Mouse (Mus musculus) stomach, postnatal 0 days (tissue): Measurements from ENCODE around the gene Calr. TPM values are rescaled to one million over a fixed set of nuclear protein-coding genes. Genes with fewer than 3 reads are reported as not detected.

ENCODE experiments used
- ATAC-seq: fragments of 200-750 bp; cut with Nextera tagmentation; 2 replicates; pipeline ENCODE4 v1.8.0; 2017; ENCODE audit not compliant: low FRiP score, low TSS enrichment
- DNase-seq: peaks from one replicate; pipeline ENCODE4 v3.0.0-alpha.2; 2016; ENCODE audit warnings: low spot score
- H3K27ac ChIP-seq: fragments of 300-500 bp; sonication (generic); replicated peaks from 2 replicates; pipeline ENCODE4 v1.5.1; 2014; ENCODE audit warnings: mild to moderate bottlenecking, control low read depth
- H3K27me3 ChIP-seq: fragments of 300-500 bp; sonication (generic); 2 replicates; pipeline ENCODE4 v1.6.1; 2014; ENCODE audit warnings: low read length; ENCODE audit not compliant: control insufficient read depth, insufficient read depth
- H3K36me3 ChIP-seq: fragments of 300-500 bp; sonication (generic); 2 replicates; pipeline ENCODE4 v1.6.1; 2014; ENCODE audit warnings: low read length, mixed read lengths; ENCODE audit not compliant: control insufficient read depth, insufficient read depth
- H3K4me1 ChIP-seq: fragments of 300-500 bp; sonication (generic); replicated peaks from 2 replicates; pipeline ENCODE4 v1.6.1; 2014; ENCODE audit warnings: antibody characterized with exemption; ENCODE audit not compliant: control insufficient read depth, insufficient read depth
- H3K4me2 ChIP-seq: fragments of 300-500 bp; sonication (generic); replicated peaks from 2 replicates; pipeline ENCODE4 v1.6.1; 2014; ENCODE audit warnings: low read depth, mild to moderate bottlenecking, control low read depth, moderate library complexity
- H3K4me3 ChIP-seq: fragments of 300-500 bp; sonication (generic); 2 replicates; pipeline ENCODE4 v1.5.1; 2014; ENCODE audit warnings: low read depth, low read length, control low read depth
- H3K9ac ChIP-seq: fragments of 300-500 bp; sonication (generic); 2 replicates; pipeline ENCODE4 v1.6.1; 2014; ENCODE audit warnings: mild to moderate bottlenecking, low read length, control low read depth, mixed read lengths
- H3K9me3 ChIP-seq: fragments of 300-500 bp; sonication (generic); 2 replicates; pipeline ENCODE4 v1.6.1; 2016; ENCODE audit warnings: low read length; ENCODE audit not compliant: control insufficient read depth
- CTCF ChIP-seq: IDR thresholded peaks from 2 replicates; pipeline ENCODE4 v1.5.1; 2016; ENCODE audit warnings: antibody characterized with exemption, low read depth, mild to moderate bottlenecking, moderate library complexity
- EP300 ChIP-seq: optimal IDR thresholded peaks from 2 replicates; pipeline ENCODE3; 2016; ENCODE audit warnings: antibody characterized with exemption
- WGBS: fragments of 180-500 bp; shearing (Covaris S2); extraction: QIAGEN DNeasy Blood & Tissue Kit; methylation state at CpG from one replicate; pipeline ENCODE4 v1.1.7; 2014; 5-methylcytosine and 5-hydroxymethylcytosine counted together
- microRNA-seq: library from miRNA; unstranded; fragments of <30 nt; microRNA quantifications from one replicate; pipeline ENCODE4, GENCODE M21; 2016
- polyA plus RNA-seq: library from polyadenylated mRNA; unstranded; fragments of >200 nt; fragmentation: Nextera tagmentation; extraction: Ambion mirVana; gene quantifications from 2 replicates; pipeline ENCODE4 v1.2.1, GENCODE M21; 2015

Gene Calr
- polyA plus RNA-seq, 1 experiment from 2014 or later: 537 TPM

DNA sequence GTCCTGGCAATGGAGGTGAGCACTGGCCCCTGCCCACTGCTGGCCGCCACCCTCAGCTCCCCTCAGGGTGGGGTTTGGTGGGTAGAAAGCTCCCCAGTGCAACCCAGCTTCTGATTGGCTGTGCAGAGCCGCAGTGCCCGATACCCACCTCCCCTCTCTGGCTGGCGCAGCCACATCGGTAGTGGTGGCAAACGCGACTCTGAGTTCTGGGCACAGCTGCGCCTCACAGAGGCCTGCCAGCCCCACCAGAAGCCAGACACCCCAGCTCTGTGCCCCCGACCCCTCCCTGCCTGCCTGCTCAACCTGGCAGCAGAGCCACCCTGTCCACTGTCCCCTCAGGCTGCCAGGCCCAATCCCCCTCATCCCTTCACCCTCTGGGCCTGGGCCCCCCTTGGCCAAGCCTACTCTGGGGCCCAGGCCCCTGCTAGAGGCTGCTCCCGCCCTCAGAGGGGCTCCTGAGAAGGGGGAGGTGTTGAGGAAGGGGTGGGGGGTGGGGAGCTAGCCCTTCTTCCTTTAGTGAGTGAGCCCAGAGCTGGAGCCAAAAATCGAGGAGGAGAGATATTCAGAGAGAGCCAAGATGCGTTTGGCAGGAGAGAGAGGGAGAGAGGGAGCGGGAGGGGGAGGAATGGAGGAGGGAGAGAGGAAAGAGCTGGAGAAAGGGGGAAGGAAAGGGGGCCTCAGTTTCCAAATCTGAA, 52.8 kb downstream of the Calr start:
- no peaks in the 10 kb centered on the region; the same call in 1 of the 2 replicates for H3K36me3 ChIP-seq
- no peaks in the 10 kb centered on the region for H3K9me3 ChIP-seq
- H3K27ac ChIP-seq: peak overlapping the region; percentile 74
- no peak for DNase-seq
- H3K4me2 ChIP-seq: peak overlapping the region; percentile 39
- TF ChIP-seq EP300 (no peak), CTCF (no peak)
- H3K4me1 ChIP-seq: peaks cover 24% of the 10 kb centered on the region
- no peaks in the 10 kb centered on the region for H3K27me3 ChIP-seq
- peak overlapping the region; percentile 45 for H3K9ac ChIP-seq
- H3K4me3 ChIP-seq: no peak overlapping the region
- ATAC-seq: peak; percentile 7; the same call in 1 of the 2 replicates
- WGBS: 52% methylated on average over 13 of the region's 13 CpGs

DNA sequence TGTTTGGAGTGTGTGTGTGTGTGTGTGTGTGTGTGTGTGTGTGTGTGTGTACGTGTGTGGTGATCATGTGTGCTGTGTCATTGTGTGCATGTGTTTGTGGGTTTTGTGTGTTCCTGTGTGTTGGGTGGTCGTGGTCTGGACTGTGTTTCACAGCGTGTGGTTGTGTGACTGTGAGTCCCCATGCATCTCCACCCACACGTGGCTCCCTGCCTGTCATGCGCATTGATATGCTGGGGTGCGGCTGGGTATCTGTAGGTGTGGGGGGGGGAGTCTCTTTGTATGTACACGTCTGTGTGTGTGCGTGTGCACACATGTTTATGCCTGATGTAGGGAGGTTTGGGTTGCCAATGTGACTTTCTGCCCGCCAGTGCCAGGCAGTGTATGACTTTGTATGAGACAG, 53.6 kb downstream of the Calr start:
- 76% methylated on average over 9 of the region's 9 CpGs for WGBS
- Histone ChIP-seq H3K4me2 (no peak overlapping the region), H3K27ac (no peak overlapping the region; the same call in 1 of the 2 replicates), H3K9ac (no peak overlapping the region), H3K36me3 (no peaks in the 10 kb centered on the region; the same call in 1 of the 2 replicates), H3K4me3 (no peak overlapping the region), H3K27me3 (no peaks in the 10 kb centered on the region), H3K4me1 (peaks cover 29% of the 10 kb centered on the region), H3K9me3 (no peaks in the 10 kb centered on the region)
- TF ChIP-seq EP300: no peak
- no peak for TF ChIP-seq CTCF
- ATAC-seq (no peak), DNase-seq (no peak)

DNA sequence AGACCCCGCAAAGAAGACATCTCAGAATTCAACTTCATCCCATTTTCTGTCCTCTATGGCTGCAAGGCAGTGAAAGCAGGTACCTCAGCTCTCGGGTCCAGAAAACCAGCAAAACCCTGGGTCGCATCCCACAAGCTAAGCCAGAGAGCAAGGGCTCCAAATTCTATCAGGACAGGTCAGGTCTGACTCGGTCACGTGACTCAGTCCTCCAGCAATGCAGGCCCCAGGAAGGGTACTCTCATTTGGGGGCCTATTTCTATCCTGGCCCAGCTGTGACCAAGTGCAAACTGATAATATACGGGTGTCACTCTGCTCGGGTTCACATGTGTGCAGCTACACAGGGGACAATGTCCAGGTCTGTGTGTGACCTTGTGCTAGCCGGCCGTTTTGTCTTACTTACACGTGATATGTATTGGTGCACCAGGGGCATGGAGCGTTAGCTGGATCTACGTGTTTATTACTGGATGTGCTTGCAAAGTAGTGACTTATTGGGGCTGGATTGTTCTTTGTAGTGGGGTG, 54.2 kb downstream of the Calr start:
- TF ChIP-seq EP300: no peak
- TF ChIP-seq CTCF: no peak
- Histone ChIP-seq H3K9me3 (no peaks in the 10 kb centered on the region), H3K27ac (no peak overlapping the region), H3K4me2 (no peak overlapping the region), H3K4me3 (no peak overlapping the region), H3K4me1 (peaks cover 27% of the 10 kb centered on the region), H3K27me3 (no peaks in the 10 kb centered on the region), H3K36me3 (no peaks in the 10 kb centered on the region), H3K9ac (no peak overlapping the region)
- WGBS: 76% methylated on average over 12 of the region's 12 CpGs
- no peak for ATAC-seq
- no peak for DNase-seq

Small RNA genes within 50 kb of the gene (microRNA-seq; reads per million reads assigned to microRNA genes)
- 2.3 reads per million for gene Mir7069

Other genes starting within 250 kb of the Calr start
- gene Ier2, start 184.1 kb downstream of the Calr start, polyA plus RNA-seq: 82.8 and 86.6 TPM in 2 replicates
- 45.1 and 49.9 TPM in 2 replicates for gene Trmt1, start 160.6 kb downstream of the Calr start, polyA plus RNA-seq
- 6.8 and 8.3 TPM in 2 replicates for gene Nacc1, start 159.1 kb downstream of the Calr start, polyA plus RNA-seq
- 4.0 and 4.3 TPM in 2 replicates for gene Lyl1, start 145.5 kb downstream of the Calr start, polyA plus RNA-seq
- gene G430095P16Rik, start 123.9 kb downstream of the Calr start, polyA plus RNA-seq: 1.7 and 2.0 TPM in 2 replicates
- gene Nfix, start 46.6 kb downstream of the Calr start, polyA plus RNA-seq: 36.5 and 36.6 TPM in 2 replicates
- gene Dand5, start 24.1 kb downstream of the Calr start, polyA plus RNA-seq: 3.3 TPM in 2 replicates
- gene Gadd45gip1, start 15.4 kb downstream of the Calr start, polyA plus RNA-seq: 38.5 and 39.3 TPM in 2 replicates
- 69.8 and 70.6 TPM in 2 replicates for gene Rad23a, start 6.3 kb downstream of the Calr start, polyA plus RNA-seq
- 43.3 and 44.3 TPM in 2 replicates for gene Farsa, start 10.1 kb upstream of the Calr start, polyA plus RNA-seq
- gene Syce2, start 25.2 kb upstream of the Calr start, polyA plus RNA-seq: 25.0 and 27.3 TPM in 2 replicates
- 18.5 and 21.1 TPM in 2 replicates for gene Gcdh, start 47.0 kb upstream of the Calr start, polyA plus RNA-seq
- gene Klf1, start 55.0 kb upstream of the Calr start, polyA plus RNA-seq: 0.51 and 0.82 TPM in 2 replicates
- gene Dnase2a, start 61.6 kb upstream of the Calr start, polyA plus RNA-seq: 15.9 and 17.4 TPM in 2 replicates
- 0.87 and 1.1 TPM in 2 replicates for gene Mast1, start 90.4 kb upstream of the Calr start, polyA plus RNA-seq
- gene Rtbdn, start 100.1 kb upstream of the Calr start, polyA plus RNA-seq: 0.05 and 0.13 TPM in 2 replicates
- not detected in 2 replicates for gene Gm49661, start 122.5 kb upstream of the Calr start, polyA plus RNA-seq
- gene Prdx2, start 122.7 kb upstream of the Calr start, polyA plus RNA-seq: 370 and 376 TPM in 2 replicates
- gene Rnaseh2a, start 122.8 kb upstream of the Calr start, polyA plus RNA-seq: 79.4 and 80.1 TPM in 2 replicates
- gene Junb, start 131.8 kb upstream of the Calr start, polyA plus RNA-seq: 88.5 and 95.9 TPM in 2 replicates
- 28.8 and 30.9 TPM in 2 replicates for gene Hook2, start 143.7 kb upstream of the Calr start, polyA plus RNA-seq
- 0.06 and 0.16 TPM in 2 replicates for gene Best2, start 167.6 kb upstream of the Calr start, polyA plus RNA-seq
- gene Asna1, start 178.3 kb upstream of the Calr start, polyA plus RNA-seq: 68.0 and 71.8 TPM in 2 replicates
- 94.4 and 95.1 TPM in 2 replicates for gene Trir, start 179.9 kb upstream of the Calr start, polyA plus RNA-seq
- 12.5 and 15.4 TPM in 2 replicates for gene Tnpo2, start 190.0 kb upstream of the Calr start, polyA plus RNA-seq
- 25.7 and 28.4 TPM in 2 replicates for gene Fbxw9, start 213.1 kb upstream of the Calr start, polyA plus RNA-seq
- gene Gm5741, start 221.0 kb upstream of the Calr start, polyA plus RNA-seq: not detected in 2 replicates
- gene Dhps, start 224.8 kb upstream of the Calr start, polyA plus RNA-seq: 40.2 and 42.2 TPM in 2 replicates
- 114 and 117 TPM in 2 replicates for gene Wdr83os, start 233.8 kb upstream of the Calr start, polyA plus RNA-seq
- 22.3 and 23.6 TPM in 2 replicates for gene Wdr83, start 234.4 kb upstream of the Calr start, polyA plus RNA-seq
- 29.1 and 32.6 TPM in 2 replicates for gene Man2b1, start 236.3 kb upstream of the Calr start, polyA plus RNA-seq